Comparison of ENCODE assay signal across 9 mouse cellular contexts in the genomic region with DNA sequence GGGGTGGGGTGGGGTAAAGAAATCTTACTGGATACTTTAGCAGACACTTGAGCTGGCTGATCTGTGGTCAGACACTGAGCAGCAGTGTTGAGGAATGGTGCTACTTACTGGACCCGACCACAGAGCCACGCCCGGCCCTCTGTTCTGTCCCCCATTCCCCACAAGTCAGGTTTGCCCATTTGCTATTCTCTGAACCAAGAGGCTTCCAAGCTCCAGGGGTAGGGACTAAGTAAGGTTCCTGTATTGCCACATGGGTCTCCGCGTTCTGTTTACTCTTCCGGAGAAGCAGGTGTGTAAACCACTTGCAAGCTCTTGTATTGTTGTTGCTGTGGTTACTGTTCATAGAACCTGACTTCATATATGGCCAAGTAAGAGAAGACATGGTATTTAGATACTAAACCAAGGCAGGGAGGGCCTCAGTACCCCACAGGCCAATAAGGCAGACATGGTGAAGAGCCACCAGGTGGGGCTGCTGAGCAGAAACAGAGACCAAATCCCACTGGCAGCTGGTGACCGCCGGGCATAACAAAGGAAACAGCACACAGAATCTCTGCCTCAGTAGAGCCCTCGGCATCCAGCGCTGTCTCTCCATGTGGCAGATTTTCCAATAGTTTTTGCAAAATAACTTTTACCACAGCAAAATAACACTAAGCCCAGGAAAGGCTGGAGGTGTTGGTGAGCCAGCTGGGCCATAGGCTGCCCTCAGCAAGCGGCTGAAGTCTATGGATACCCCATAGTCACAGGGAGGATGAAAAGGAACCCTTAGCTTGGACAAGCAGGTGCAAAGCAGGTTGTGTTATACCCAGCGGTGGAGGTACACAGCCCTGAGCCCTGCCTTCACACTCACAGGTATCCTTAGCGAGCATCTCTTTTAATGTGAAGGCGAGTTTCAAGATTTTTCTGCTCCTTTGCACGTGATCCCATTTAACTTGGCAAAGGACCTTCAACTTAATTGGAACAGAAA. TPM values are rescaled to one million over a fixed set of nuclear protein-coding genes. Genes with fewer than 3 reads are reported as not detected.
A peak's percentile ranks its signal among the peaks of the same experiment; 100 is the strongest.
DNase-seq lines count a peak whose midpoint lies in the region; ATAC-seq lines count a peak whose summit lies in the region.
"Had no signal": no experiment of that assay in that cellular context is flagged by ENCODE, and none has a peak within 500 bp of the region (broad histone marks: within the 10 kb centered on the region; RNA-seq: fewer than 3 reads in every experiment).

No protein-coding gene starts in this region.

- H3K4me2 ChIP-seq in liver, embryonic 12.5 days = no peak overlapping the region
- H3K4me2 ChIP-seq in hindbrain, embryonic 15.5 days = peak overlapping the region; percentile 26
- H3K4me2 ChIP-seq: heart, embryonic 15.5 days had no signal

- no peak overlapping the region for H3K4me3 ChIP-seq in liver, embryonic 12.5 days
- H3K4me3 ChIP-seq in hindbrain, embryonic 15.5 days = no peak overlapping the region
- H3K4me3 ChIP-seq: heart, embryonic 15.5 days had no signal

- peaks cover 49% of the 10 kb centered on the region for H3K27me3 ChIP-seq in liver, embryonic 12.5 days (replicated peaks)
- H3K27me3 ChIP-seq in hindbrain, embryonic 15.5 days = no peaks in the 10 kb centered on the region

- no peak overlapping the region for H3K9ac ChIP-seq in liver, embryonic 12.5 days
- no peak overlapping the region for H3K9ac ChIP-seq in hindbrain, embryonic 15.5 days
- H3K9ac ChIP-seq: heart, embryonic 15.5 days had no signal

- H3K9me3 ChIP-seq in liver, embryonic 12.5 days (replicated peaks) = no peaks in the 10 kb centered on the region
- no peaks in the 10 kb centered on the region for H3K9me3 ChIP-seq in hindbrain, embryonic 15.5 days
- H3K9me3 ChIP-seq: heart, embryonic 15.5 days had no signal

- DNase-seq in liver (peak; percentile 55), adipocyte (ENCODE audit: low spot score) (peak; percentile 39)
- DNase-seq in embryo, embryonic 11.5 days (ENCODE audit: low read depth, low spot score) = peak; percentile 71
- peak; percentile 65 to 75 for DNase-seq in lung, adult 18-20 months

- no peak overlapping the region for H3K27ac ChIP-seq in liver, embryonic 12.5 days
- peak overlapping the region; percentile 72 for H3K27ac ChIP-seq in hindbrain, embryonic 15.5 days (replicated peaks)
- H3K27ac ChIP-seq: heart, embryonic 15.5 days had no signal

- ATAC-seq in liver, embryonic 12.5 days = no peak
- ATAC-seq in hindbrain, embryonic 15.5 days (ENCODE audit: low FRiP score, low read depth) = peak; percentile 70
- ATAC-seq in neutrophil, adult 5-6 weeks (ENCODE audit: extremely low read depth, insufficient number of reproducible peaks, low FRiP score, poor library complexity, severe bottlenecking) = peak; percentile 33; the same call in 1 of the 2 replicates
- no peak for ATAC-seq in monocyte, adult 5-6 weeks (replicated peaks; ENCODE audit: insufficient number of reproducible peaks, low FRiP score, low TSS enrichment, poor library complexity, severe bottlenecking)

- WGBS in liver, embryonic 12.5 days (ENCODE audit: insufficient replicate concordance) = 51% methylated on average over 15 of the region's 15 CpGs
- 54% methylated on average over 15 of the region's 15 CpGs for WGBS in hindbrain, embryonic 15.5 days

- no peaks in the 10 kb centered on the region for H3K36me3 ChIP-seq in liver, embryonic 12.5 days
- H3K36me3 ChIP-seq in hindbrain, embryonic 15.5 days = no peaks in the 10 kb centered on the region
- H3K36me3 ChIP-seq: heart, embryonic 15.5 days had no signal

- H3K4me1 ChIP-seq in liver, embryonic 12.5 days = 0 out of 2 replicates have a peak, but pooled peaks cover 10% of the 10 kb centered on the region
- peaks cover 17% of the 10 kb centered on the region for H3K4me1 ChIP-seq in hindbrain, embryonic 15.5 days (replicated peaks)

RNA-seq across cellular contexts. Expression of gene Prkcz, which starts 40.6 kb away (rescaled TPM):
- 3.7 and 4.2 TPM in 2 replicates for polyA plus RNA-seq in liver, embryonic 12.5 days (2016; fragmentation: Nextera tagmentation; extraction: Ambion mirVana)
- 78.8 and 87.2 TPM in 2 replicates for polyA plus RNA-seq in hindbrain, embryonic 15.5 days (2015; fragmentation: Nextera tagmentation; extraction: Ambion mirVana)
- 0.58 and 4.3 TPM in 2 replicates for total RNA-seq in neutrophil, adult 5-6 weeks (2017)
- total RNA-seq in monocyte, adult 5-6 weeks (2017) = 0.78 to 2.3 TPM in 2 of 3 replicates, not detected in the other

Comparison
In these comparisons a context has a peak if more than half of its experiments do, and no peak if none do; other contexts are left out.
1. ATAC-seq: peak in hindbrain, embryonic 15.5 days (single experiment) and neutrophil, adult 5-6 weeks (single experiment); none in liver, embryonic 12.5 days (single experiment) and monocyte, adult 5-6 weeks (single experiment).
2. Peak in every context shown above with its lines, with median percentiles within 50 percentile points of each other: DNase-seq.